Mouse (Mus musculus): ENCODE measurements around the gene Sim1. TPM values are rescaled to one million over a fixed set of nuclear protein-coding genes. Genes with fewer than 3 reads are reported as not detected.

The Sim1 gene
- total RNA-seq (2021) = under 1 TPM; 0.65 to 0.70 TPM
- long read RNA-seq, experiment 1 = 0 reads
- long read RNA-seq, experiment 2 = 0 reads

DNA sequence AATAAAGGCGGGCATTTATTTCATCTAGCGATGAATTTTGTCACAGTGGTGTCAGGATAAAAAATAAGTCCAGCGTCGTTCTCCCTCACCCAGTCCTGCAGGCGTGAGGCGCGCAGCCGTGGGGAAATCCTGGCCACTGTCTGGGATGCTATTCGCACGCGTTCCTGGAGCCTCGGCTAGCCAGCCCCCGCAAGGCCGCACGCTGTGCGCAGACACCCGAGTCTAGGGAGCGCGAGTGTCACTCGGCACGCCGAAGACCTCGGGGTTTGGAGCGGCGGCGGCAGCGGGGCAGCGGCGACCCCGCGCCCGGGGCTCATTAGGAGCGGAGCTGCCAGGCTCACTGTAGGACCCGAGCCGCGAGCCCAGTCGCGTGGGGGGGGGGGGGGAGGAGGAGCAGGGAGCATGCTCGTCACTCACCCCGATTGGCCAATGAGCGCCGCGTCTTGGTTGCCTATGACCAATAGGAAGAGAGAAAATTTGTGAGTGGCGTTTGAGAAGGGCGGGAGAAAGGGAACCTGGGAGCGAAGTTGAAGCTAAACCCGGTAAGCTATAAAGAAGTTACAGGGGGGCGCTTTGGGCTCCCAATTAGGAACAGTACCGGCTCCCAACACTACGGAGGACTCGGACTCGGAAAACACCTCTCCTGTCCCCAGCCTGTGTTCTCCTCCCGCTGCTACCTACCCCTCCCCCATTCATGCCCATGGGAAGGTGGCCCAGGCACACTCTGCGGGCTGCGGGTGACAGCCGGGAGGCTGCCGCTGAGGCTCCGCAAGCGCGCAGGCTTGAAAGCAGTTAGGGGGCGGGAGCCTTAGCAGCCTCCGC, at the start of gene Sim1:
TSS of gene Sim1 (plus strand) at position 585 of the 822 bp plus-strand sequence.
- DNase-seq (ENCODE audit: low spot score in 2 of 2) = peak in 1 of 2 experiments; percentile 17

DNA sequence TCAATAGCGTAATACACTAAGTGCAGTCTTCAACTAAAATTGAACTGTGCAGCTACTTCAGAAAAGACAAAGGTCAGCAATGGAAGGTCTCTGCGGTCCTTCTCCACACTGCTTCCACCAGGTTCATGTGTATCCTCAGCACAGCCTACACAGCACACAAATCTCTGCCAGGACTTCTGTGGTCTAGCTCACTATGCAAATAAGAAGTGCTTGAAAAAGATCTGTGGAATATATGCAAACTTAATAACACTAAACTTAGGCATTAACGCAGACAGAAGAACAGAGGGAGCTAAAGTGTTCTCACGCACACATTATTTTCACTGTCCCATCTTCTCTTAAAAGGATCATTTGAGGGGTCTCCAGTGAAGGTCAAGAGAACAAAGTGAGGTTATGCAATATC, 26.4 kb upstream of the Sim1 start:
- no peak for DNase-seq (ENCODE audit: low spot score in 2 of 2)

DNA sequence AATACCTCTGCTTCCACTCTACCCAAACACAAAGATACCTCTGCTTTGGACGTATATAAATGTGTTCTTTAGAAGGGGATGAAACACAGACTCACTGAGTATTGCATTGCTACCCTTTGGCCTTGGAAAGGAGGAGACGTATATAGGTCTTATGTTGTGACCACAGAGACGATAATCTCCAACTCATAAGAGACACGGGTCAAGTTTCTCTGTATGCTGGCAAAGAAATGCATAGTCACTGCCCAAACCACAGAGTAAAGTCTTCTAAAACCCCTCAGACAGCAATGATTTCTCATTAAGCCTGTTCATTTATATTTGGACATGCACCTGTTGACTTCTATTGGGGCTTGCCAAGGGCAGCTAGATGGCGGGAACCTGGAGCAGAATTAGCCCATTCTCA, 17.6 kb upstream of the Sim1 start:
- no peak for DNase-seq (ENCODE audit: low spot score in 2 of 2)

DNA sequence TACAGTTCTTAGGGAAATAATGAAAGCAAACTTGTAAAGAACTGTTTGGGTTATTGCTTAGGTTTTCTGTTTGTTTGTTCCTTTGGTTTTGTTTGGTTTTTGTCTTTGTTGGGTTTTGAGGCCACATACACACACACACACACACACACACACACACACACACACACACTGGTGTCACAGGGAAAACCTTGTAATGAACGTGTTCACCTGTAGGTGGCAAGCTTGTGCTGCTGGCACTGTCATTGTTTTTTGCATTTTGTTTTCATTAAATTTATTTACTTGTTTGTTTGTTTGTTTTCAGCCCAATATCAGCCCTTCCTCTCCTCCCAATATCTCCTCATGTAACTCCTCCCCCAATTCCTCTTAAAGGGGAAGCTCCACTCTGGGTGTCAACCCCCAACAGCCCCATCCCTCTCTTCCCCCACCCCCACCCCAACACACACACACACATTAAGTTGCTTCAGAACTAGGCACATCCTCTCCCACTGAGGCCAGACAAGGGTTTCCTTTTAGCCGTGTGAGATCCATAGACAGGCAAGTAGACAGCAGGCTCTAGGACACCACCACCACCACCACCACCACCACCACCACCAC, 13.0 kb upstream of the Sim1 start:
- DNase-seq (ENCODE audit: low spot score in 2 of 2) = no peak

- DNase-seq (ENCODE audit: low spot score in 2 of 2) = no peak
Observed at GRCm38 (mm10) chr10:50882366-50882765, 12.2 kb upstream of the Sim1 start.

DNA sequence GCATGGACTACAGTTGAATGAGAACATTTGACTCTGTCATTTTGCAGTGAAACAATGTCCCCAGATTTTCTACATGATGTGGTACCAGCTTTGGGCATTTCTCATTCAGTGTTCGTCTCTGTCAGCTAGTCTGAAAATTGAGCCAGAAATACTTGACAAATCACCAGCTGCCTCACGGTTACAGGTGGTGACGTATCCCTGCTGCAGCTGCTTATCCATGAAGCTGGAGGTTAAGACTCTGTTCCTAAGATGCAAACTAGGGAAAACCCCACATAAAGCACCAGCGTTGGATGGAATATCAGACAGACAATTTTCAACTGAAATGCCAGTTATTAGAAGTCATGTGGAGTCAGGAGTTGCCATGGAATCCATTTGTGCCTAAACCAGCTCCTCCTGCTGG, 8.2 kb upstream of the Sim1 start:
- DNase-seq (ENCODE audit: low spot score in 2 of 2) = no peak

GRCm38 (mm10) chr10:50890621-50891020, 3.9 kb upstream of the Sim1 start:
- no peak for DNase-seq (ENCODE audit: low spot score in 2 of 2)

DNA sequence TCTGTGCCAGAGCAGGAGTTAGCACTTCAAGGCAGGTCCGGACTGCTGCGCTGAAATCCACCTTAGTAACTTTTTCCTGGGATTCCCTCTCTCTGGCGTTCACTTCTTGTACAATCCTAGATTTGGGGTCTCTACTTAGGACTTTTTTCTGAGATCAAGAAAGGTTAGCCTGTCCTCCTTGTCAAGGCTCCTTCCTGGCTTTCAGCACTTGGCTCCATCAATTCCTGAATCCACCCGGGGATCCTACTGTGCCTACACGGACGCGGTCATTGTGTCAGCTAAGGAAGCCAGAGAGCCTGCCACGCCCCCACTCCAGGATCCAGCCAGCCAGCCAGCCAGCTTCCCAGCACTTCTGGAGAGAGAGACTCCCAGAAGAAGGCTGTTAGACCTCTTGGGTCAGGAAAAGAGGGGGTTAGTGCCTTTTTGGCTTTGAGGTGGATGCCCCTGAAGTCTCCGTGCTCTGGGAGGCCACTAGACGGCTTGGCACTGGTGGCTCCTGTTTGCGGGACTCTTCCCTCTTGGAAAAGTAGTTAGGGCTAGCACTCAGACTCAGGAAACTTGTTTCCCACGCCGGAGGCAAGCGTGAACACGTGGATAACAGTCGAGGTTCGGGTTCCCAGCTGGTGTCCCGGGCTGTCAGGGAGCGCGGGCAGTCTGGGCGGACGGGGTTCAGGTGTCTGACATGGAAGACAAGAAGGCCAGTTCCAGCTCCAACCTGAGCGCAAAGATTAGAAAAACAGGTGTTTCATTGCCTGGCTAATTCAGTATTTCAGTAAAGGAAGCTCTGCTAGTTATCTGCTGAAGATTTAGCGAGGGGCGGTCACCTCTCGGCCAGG, 2.5 kb upstream of the Sim1 start:
- no peak for DNase-seq (ENCODE audit: low spot score in 2 of 2)

- DNase-seq (ENCODE audit: low spot score in 2 of 2) = no peak
Observed at GRCm38 (mm10) chr10:50892751-50893320, 1.7 kb upstream of the Sim1 start.

- no peak for DNase-seq (ENCODE audit: low spot score in 2 of 2)
Observed at GRCm38 (mm10) chr10:50893546-50893945, 1.0 kb upstream of the Sim1 start.

DNA sequence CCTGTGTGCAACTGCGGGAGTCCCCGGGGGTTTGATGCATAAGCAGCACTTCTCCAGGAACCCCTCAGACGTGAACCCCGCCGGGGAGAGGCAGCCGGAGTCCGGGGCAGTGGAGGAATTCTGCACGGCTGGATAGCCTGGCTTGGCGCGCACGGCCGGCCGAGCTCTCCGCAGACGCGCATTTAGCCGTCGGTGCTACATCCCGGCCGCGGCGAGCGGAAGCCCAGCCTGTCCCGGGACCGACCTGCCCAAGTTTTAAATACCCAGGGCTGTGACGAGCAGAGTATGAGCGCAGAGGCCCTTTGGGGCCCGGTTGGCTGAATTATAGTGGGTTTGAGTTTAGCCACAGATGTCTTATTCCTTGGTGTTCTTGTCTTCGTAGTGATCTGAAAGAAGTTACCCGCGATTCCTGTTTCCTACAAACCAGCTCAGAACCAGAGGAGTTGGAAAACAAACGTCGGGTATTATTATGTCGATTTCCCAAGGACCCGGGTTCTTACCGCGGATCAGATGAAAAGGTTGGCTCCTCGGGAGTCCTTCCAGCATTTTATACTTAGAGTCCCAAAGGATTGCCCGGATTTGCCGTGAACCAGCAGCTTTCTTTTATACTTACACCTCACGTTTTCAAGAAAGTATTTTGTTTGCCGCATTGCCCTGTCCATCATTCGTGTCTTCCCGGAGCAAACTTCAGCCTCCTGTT, 687 bp downstream of the Sim1 start:
- no peak for DNase-seq (ENCODE audit: low spot score in 2 of 2)

- no peak for DNase-seq (ENCODE audit: low spot score in 2 of 2)
Observed at GRCm38 (mm10) chr10:50895881-50896766, 1.6 kb downstream of the Sim1 start.

DNA sequence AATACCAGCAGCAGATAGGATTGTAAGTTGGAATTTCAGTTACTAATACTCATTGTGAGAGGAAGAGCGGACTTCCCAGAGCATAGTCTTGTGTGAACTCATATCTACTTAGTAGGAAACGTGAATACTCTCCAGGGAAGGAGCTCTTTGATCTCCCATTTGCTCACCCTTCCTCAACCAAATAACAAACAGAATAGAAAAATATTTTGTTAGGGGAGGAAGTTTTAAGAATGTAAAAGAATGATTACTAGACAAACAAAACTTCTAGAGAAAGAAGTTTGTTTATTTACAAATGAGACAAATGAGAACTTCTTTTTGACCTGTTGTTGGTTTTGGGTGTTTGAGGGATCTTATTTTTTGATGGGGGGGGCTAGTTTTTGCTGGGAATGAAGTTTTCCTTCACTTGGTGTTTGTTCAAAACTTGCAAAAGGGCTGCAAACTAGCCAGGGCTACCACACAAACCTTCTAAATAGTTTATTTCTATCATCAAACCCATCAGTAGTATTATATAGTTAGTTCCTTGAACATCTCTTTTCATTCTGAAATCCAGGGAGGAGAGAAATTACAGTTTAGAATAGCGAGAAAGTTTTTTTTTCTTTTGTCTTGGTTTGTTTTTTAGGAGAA, 2.3 kb downstream of the Sim1 start:
- no peak for DNase-seq (ENCODE audit: low spot score in 2 of 2)

GRCm38 (mm10) chr10:50897530-50898471, 3.2 kb downstream of the Sim1 start:
- no peak for DNase-seq (ENCODE audit: low spot score in 2 of 2)

GRCm38 (mm10) chr10:50898621-50899020, 4.1 kb downstream of the Sim1 start:
- DNase-seq (ENCODE audit: low spot score in 2 of 2) = no peak

GRCm38 (mm10) chr10:50899846-50900745, 5.5 kb downstream of the Sim1 start:
- no peak for DNase-seq (ENCODE audit: low spot score in 2 of 2)
